8 mouse cellular contexts compared by ENCODE assay signal in the genomic region with DNA sequence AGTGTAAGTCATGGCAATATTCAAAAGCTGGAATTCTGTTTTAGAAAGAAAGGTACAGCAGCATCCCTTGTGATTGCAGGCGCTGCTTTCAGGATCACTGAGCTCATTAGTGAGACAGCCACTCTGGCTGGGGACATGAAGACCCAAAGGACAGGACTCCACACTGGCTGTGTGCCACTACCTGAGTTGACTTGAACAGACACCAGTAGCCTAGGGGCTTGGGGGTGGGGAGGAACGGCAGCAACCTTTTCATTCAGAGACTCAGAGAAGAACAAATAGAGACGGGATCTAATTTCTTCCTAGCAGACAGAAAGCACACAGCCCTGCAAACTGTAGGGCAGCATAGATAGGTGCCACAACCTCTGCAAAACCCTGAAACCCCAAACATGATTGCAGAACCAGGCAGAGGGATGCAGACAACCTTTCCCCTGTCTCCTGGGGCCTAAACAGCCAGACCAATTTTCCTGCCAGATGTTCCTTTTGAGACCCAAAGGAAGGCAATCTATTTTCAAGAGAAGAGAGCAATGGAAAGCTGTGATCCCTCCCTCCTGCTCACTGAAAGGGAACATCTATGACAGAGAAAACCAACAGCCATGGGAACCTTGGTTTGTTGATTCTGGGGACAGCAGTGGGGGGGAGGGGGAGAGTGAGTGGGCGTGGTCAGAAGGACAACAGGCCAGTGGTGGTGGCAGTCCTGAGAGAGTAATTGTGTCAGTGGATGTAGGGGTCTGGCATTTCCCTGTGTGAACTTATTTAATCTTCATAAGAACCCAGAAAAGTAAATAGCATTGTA. TPM values are rescaled to one million over a fixed set of nuclear protein-coding genes. Genes with fewer than 3 reads are reported as not detected.
DNase-seq lines count a peak whose midpoint lies in the region; ATAC-seq lines count a peak whose summit lies in the region.

No protein-coding gene starts in this region.

- no peak for ATAC-seq in heart, embryonic 16.5 days (replicated peaks; ENCODE audit: extremely low read depth, insufficient read depth, low FRiP score)
- peak; percentile 66 for ATAC-seq in midbrain, embryonic 16.5 days

- WGBS in heart, embryonic 16.5 days: 30% methylated on average over 4 of the region's 4 CpGs
- 16% methylated on average over 4 of the region's 4 CpGs for WGBS in midbrain, embryonic 16.5 days

- peak; percentile 50 for DNase-seq in left cerebral cortex, postnatal 4 days
- no peak for DNase-seq in left cerebral cortex, adult 11 months (ENCODE audit: low spot score)
- peak; percentile 45 for DNase-seq in embryo, embryonic 10 days (ENCODE audit: low spot score)
- DNase-seq in thymus, postnatal 10 days (ENCODE audit: low spot score in 2 of 2): no peak
- DNase-seq in frontal cortex, postnatal 36 days (ENCODE audit: low spot score in 2 of 2): no peak
- no peak for DNase-seq in kidney, postnatal 14 days

- intact Hi-C loops in left cerebral cortex, postnatal 4 days (cut with DNase I): no loop called here

- no peaks in the 10 kb centered on the region for H3K36me3 ChIP-seq in heart, embryonic 16.5 days (ENCODE audit: control insufficient read depth, insufficient read depth)
- no peaks in the 10 kb centered on the region for H3K36me3 ChIP-seq in midbrain, embryonic 16.5 days (ENCODE audit: control insufficient read depth, insufficient read depth, low read length)

- no peak overlapping the region for H3K4me2 ChIP-seq in heart, embryonic 16.5 days (ENCODE audit: low read depth, low read length)
- H3K4me2 ChIP-seq in midbrain, embryonic 16.5 days (ENCODE audit: low read length): no peak overlapping the region

- peak overlapping the region; percentile 42 for H3K9ac ChIP-seq in heart, embryonic 16.5 days (ENCODE audit: low read length)
- 0 out of 2 replicates have a peak overlapping the region, but pooled peaks have one; percentile 12 for H3K9ac ChIP-seq in midbrain, embryonic 16.5 days (ENCODE audit: low read depth, low read length)

- peaks cover 49% of the 10 kb centered on the region for H3K4me1 ChIP-seq in heart, embryonic 16.5 days (ENCODE audit: control insufficient read depth, insufficient read depth, low read length)
- H3K4me1 ChIP-seq in midbrain, embryonic 16.5 days (ENCODE audit: control insufficient read depth, insufficient read depth, low read length): peaks cover 7% of the 10 kb centered on the region

- no peaks in the 10 kb centered on the region for H3K27me3 ChIP-seq in heart, embryonic 16.5 days (ENCODE audit: control insufficient read depth, insufficient read depth, low read length)
- no peaks in the 10 kb centered on the region for H3K27me3 ChIP-seq in midbrain, embryonic 16.5 days (ENCODE audit: control insufficient read depth, insufficient read depth, low read depth, low read length)

- H3K9me3 ChIP-seq in heart, embryonic 16.5 days (replicated peaks; ENCODE audit: control insufficient read depth, low read length): no peaks in the 10 kb centered on the region
- H3K9me3 ChIP-seq in midbrain, embryonic 16.5 days (replicated peaks; ENCODE audit: control insufficient read depth, low read length, poor library complexity, severe bottlenecking): no peaks in the 10 kb centered on the region

- peak overlapping the region; percentile 89 for H3K27ac ChIP-seq in heart, embryonic 16.5 days (ENCODE audit: low read length)
- H3K27ac ChIP-seq in midbrain, embryonic 16.5 days (ENCODE audit: low read length): peak overlapping the region; percentile 14

- no peak overlapping the region for H3K4me3 ChIP-seq in heart, embryonic 16.5 days (ENCODE audit: low read length)
- H3K4me3 ChIP-seq in midbrain, embryonic 16.5 days (ENCODE audit: low read depth, low read length): no peak overlapping the region

RNA-seq across cellular contexts. Expression of gene Ppp1r3c, which starts 57.2 kb away (rescaled TPM):
- 10 to 100 TPM; 17.4 to 19.9 TPM for total RNA-seq in left cerebral cortex, postnatal 4 days (2021)
- polyA plus RNA-seq in heart, embryonic 16.5 days (2015; fragmentation: Nextera tagmentation; extraction: Ambion mirVana): 105 and 117 TPM in 2 replicates
- 15.4 and 18.3 TPM in 2 replicates for polyA plus RNA-seq in midbrain, embryonic 16.5 days (2015; fragmentation: Nextera tagmentation; extraction: Ambion mirVana)

Comparison
In these comparisons a context has a peak if more than half of its experiments do, and no peak if none do; other contexts are left out.
1. DNase-seq: peak in left cerebral cortex, postnatal 4 days (single experiment) and embryo, embryonic 10 days (single experiment); none in left cerebral cortex, adult 11 months (single experiment), thymus, postnatal 10 days (0 of 2), frontal cortex, postnatal 36 days (0 of 2) and kidney, postnatal 14 days (single experiment).